Mouse (Mus musculus) intestine, postnatal 0 days (tissue): ENCODE results near the gene Ccdc85c. TPM values are rescaled to one million over a fixed set of nuclear protein-coding genes. Genes with fewer than 3 reads are reported as not detected.

Source experiments
- ATAC-seq: fragments of 200-750 bp; cut with Nextera tagmentation; 2 replicates; pipeline ENCODE4 v1.8.0; 2017; ENCODE audit warnings: mild to moderate bottlenecking, moderate TSS enrichment, moderate library complexity
- H3K27ac ChIP-seq: fragments of 300-500 bp; sonication (generic); 2 replicates; pipeline ENCODE4 v1.5.1; 2014; ENCODE audit warnings: mild to moderate bottlenecking, low read depth, low read length, moderate library complexity
- H3K27me3 ChIP-seq: fragments of 300-500 bp; sonication (generic); replicated peaks from 2 replicates; pipeline ENCODE4 v1.6.1; 2014; ENCODE audit warnings: low read length, mixed read lengths; ENCODE audit not compliant: control insufficient read depth, insufficient read depth
- H3K36me3 ChIP-seq: fragments of 300-500 bp; sonication (generic); 2 replicates; pipeline ENCODE4 v1.6.1; 2014; ENCODE audit warnings: mild to moderate bottlenecking, moderate library complexity; ENCODE audit not compliant: control insufficient read depth, insufficient read depth
- H3K4me1 ChIP-seq: fragments of 300-500 bp; sonication (generic); replicated peaks from 2 replicates; pipeline ENCODE4 v1.6.1; 2014; ENCODE audit warnings: antibody characterized with exemption, low read length, mixed read lengths; ENCODE audit not compliant: control insufficient read depth, insufficient read depth
- H3K4me2 ChIP-seq: fragments of 300-500 bp; sonication (generic); replicated peaks from 2 replicates; pipeline ENCODE4 v1.6.1; 2014; ENCODE audit warnings: low read depth, mild to moderate bottlenecking, moderate library complexity
- H3K4me3 ChIP-seq: fragments of 300-500 bp; sonication (generic); 2 replicates; pipeline ENCODE4 v1.5.1; 2014; ENCODE audit warnings: low read depth, low read length
- H3K9ac ChIP-seq: fragments of 300-500 bp; sonication (generic); 2 replicates; pipeline ENCODE4 v1.6.1; 2014; ENCODE audit warnings: mild to moderate bottlenecking, low read depth, low read length
- H3K9me3 ChIP-seq: fragments of 300-500 bp; sonication (generic); 2 replicates; pipeline ENCODE4 v1.6.1; 2016; ENCODE audit warnings: mixed run types; ENCODE audit not compliant: control insufficient read depth
- CTCF ChIP-seq: sonication (generic); IDR thresholded peaks from 2 replicates; pipeline ENCODE4 v1.5.1; 2016; ENCODE audit warnings: low read depth, mild to moderate bottlenecking, control low read depth, antibody characterized with exemption, moderate library complexity
- WGBS: fragments of 180-500 bp; shearing (Covaris S2); extraction: QIAGEN DNeasy Blood & Tissue Kit; methylation state at CpG from one replicate; pipeline ENCODE4 v1.1.7; 2014; 5-methylcytosine and 5-hydroxymethylcytosine counted together
- polyA plus RNA-seq: library from polyadenylated mRNA; unstranded; fragments of >200 nt; fragmentation: Nextera tagmentation; extraction: Ambion mirVana; gene quantifications from 2 replicates; pipeline ENCODE4 v1.2.1, GENCODE M21; 2015

Ccdc85c gene
- polyA plus RNA-seq, 1 experiment from 2014 or later = 10.1 TPM

GRCm38 (mm10) chr12:108256734-108257133 is 18.5 kb downstream of the Ccdc85c start:
- no peak for TF ChIP-seq CTCF
- peaks cover 21% of the 10 kb centered on the region for H3K4me1 ChIP-seq
- no peak overlapping the region for H3K27ac ChIP-seq
- no peaks in the 10 kb centered on the region for H3K9me3 ChIP-seq
- no peak overlapping the region for H3K9ac ChIP-seq
- H3K4me3 ChIP-seq = no peak overlapping the region
- H3K36me3 ChIP-seq = no peaks in the 10 kb centered on the region
- no peak overlapping the region for H3K4me2 ChIP-seq
- 55% methylated on average over 10 of the region's 10 CpGs for WGBS
- no peaks in the 10 kb centered on the region for H3K27me3 ChIP-seq
- no peak for ATAC-seq

- no peaks in the 10 kb centered on the region for H3K36me3 ChIP-seq
- H3K27ac ChIP-seq = no peak overlapping the region
- peaks cover 23% of the 10 kb centered on the region for H3K4me1 ChIP-seq
- H3K9me3 ChIP-seq = no peaks in the 10 kb centered on the region
- no peak overlapping the region for H3K9ac ChIP-seq
- no peak for TF ChIP-seq CTCF
- no peak for ATAC-seq
- H3K4me3 ChIP-seq = no peak overlapping the region
- H3K4me2 ChIP-seq = no peak overlapping the region
- WGBS = 32% methylated on average over 5 of the region's 5 CpGs
- no peaks in the 10 kb centered on the region for H3K27me3 ChIP-seq
Measured at GRCm38 (mm10) chr12:108255960-108256359, 19.3 kb downstream of the Ccdc85c start.

GRCm38 (mm10) chr12:108255511-108255919 is 19.7 kb downstream of the Ccdc85c start:
- Histone ChIP-seq H3K9ac (no peak overlapping the region; the same call in 1 of the 2 replicates), H3K27ac (0 out of 2 replicates have a peak overlapping the region, but pooled peaks have one; percentile 54), H3K4me2 (no peak overlapping the region), H3K4me1 (peaks cover 24% of the 10 kb centered on the region), H3K9me3 (no peaks in the 10 kb centered on the region), H3K27me3 (no peaks in the 10 kb centered on the region), H3K36me3 (no peaks in the 10 kb centered on the region), H3K4me3 (no peak overlapping the region)
- ATAC-seq = no peak
- TF ChIP-seq CTCF = no peak
- 21% methylated on average over 8 of the region's 8 CpGs for WGBS

GRCm38 (mm10) chr12:108253042-108253441 is 22.2 kb downstream of the Ccdc85c start:
- 52% methylated on average over 12 of the region's 12 CpGs for WGBS
- Histone ChIP-seq H3K9me3 (no peaks in the 10 kb centered on the region), H3K4me1 (peaks cover 38% of the 10 kb centered on the region), H3K27ac (peak overlapping the region; percentile 94; the same call in 1 of the 2 replicates), H3K4me2 (no peak overlapping the region), H3K4me3 (no peak overlapping the region), H3K27me3 (no peaks in the 10 kb centered on the region), H3K36me3 (no peaks in the 10 kb centered on the region), H3K9ac (no peak overlapping the region)
- ATAC-seq = no peak
- no peak for TF ChIP-seq CTCF

- peak; percentile 89 for ATAC-seq
- no peak for TF ChIP-seq CTCF
- Histone ChIP-seq H3K4me2 (peak overlapping the region; percentile 57), H3K9me3 (no peaks in the 10 kb centered on the region), H3K4me3 (no peak overlapping the region), H3K27me3 (no peaks in the 10 kb centered on the region), H3K4me1 (peaks cover 34% of the 10 kb centered on the region), H3K27ac (peak overlapping the region; percentile 94), H3K36me3 (no peaks in the 10 kb centered on the region), H3K9ac (0 out of 2 replicates have a peak overlapping the region, but pooled peaks have one; percentile 24)
- 38% methylated on average over 15 of the region's 15 CpGs for WGBS
Measured at GRCm38 (mm10) chr12:108251825-108252542, 23.2 kb downstream of the Ccdc85c start.

GRCm38 (mm10) chr12:108251034-108251792 is 24.0 kb downstream of the Ccdc85c start:
- no peak for TF ChIP-seq CTCF
- ATAC-seq = peak; percentile 84
- peaks cover 31% of the 10 kb centered on the region for H3K4me1 ChIP-seq

More at GRCm38 (mm10) chr12:108251034-108251792, 24.0 kb downstream of the Ccdc85c start:
- WGBS = 46% methylated on average over 31 of the region's 31 CpGs
- H3K27me3 ChIP-seq = no peaks in the 10 kb centered on the region
- H3K9me3 ChIP-seq = no peaks in the 10 kb centered on the region
- H3K4me2 ChIP-seq = peak overlapping the region; percentile 57
- no peak overlapping the region for H3K4me3 ChIP-seq
- peak overlapping the region; percentile 94 for H3K27ac ChIP-seq
- H3K9ac ChIP-seq = no peak overlapping the region
- no peaks in the 10 kb centered on the region for H3K36me3 ChIP-seq
